Mouse (Mus musculus): Measurements from ENCODE around the gene Map2k5.

The Map2k5 gene

GRCm38 (mm10) chr9:63146126-63146855 is 231.4 kb downstream of the Map2k5 start:
- DNase-seq (ENCODE audit: low spot score in 2 of 2) = no peak

DNA sequence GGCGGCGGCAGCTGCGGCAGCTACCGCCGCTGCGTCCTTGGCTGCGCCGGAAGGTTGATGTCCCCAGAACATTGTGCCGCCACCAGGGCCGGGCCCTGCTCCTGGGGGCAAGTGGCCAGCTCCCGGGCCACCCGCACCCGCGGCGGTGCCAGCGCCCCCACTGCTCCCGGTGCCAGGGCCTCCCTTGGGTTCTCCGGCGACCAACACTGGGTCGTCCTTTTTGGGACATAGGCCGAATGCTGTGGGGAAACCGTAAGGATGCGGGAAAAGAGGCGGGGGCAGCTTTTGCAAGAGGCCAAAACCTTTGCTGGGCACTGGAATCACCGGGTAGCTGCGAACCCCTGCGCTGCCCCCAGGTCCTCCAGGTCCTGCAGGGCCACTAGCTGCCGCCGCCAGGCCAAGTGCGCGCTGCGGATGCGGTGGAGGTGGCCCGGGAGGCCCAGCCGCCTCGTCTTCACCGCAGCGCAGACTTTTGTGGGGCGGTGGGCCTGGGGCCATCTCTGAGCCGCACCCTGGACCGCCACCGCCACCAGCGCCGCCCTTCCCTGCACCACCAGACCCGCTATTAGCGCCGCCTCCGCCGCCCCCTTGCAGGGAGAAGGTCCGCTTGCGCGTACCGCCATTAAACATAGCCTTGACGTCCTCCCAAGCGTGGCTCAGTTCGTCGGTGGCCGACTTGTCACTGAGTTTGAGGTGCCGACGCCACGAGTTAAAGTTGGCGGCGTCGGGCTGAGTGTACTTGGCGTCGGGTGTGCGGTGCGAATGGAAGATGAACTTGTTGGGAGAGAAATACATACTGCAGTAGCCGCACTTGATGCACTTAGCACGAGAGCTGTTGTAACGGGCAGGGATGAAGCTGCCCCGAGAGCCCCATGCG is 232.2 kb downstream of the Map2k5 start:
- DNase-seq (ENCODE audit: low spot score in 2 of 2) = no peak

- DNase-seq (ENCODE audit: low spot score in 2 of 2) = no peak
Observed at GRCm38 (mm10) chr9:63144502-63145248, 233.0 kb downstream of the Map2k5 start.

DNA sequence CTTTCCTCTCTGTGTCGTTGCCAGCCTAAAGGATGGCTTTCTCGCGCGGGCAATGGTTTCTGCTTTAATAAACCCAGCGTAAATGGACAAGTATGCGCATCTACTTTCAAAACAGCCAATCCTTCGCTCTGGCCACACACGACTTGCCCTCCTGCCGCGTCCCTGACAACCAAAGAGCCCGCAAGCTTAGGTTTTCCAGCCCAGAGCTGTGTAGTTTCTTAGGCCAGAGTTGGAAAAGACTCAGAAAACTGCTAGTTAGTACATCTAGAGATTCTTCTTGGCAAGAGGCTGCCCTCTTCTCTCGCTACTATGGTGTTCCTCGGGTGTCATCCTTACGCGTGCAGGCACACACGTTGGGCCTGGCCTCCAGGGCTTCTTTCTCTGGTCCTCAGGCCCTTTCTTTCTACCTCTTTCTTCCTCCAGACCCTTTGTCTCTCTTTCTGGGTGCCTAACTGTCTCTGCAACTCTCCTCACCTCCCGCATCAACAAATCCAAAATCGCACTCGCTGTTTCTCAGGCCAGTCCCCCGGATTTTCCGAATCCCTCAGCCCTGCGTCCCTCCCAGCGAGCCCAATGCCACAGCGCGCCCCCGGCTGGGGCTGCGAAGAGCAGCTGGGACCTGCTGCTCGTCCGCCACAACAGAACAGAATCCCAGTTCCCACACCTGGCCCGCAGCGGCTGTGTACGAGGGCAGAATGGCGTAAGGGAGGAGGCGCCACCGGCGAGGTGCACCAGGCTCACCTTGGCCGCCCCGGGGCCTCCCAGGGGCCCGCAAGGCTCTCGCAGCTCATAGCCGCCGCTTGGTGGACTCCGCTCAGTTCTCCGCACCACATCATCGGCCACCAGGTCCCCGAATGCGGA is 233.8 kb downstream of the Map2k5 start:
- no peak for DNase-seq (ENCODE audit: low spot score in 2 of 2)

DNA sequence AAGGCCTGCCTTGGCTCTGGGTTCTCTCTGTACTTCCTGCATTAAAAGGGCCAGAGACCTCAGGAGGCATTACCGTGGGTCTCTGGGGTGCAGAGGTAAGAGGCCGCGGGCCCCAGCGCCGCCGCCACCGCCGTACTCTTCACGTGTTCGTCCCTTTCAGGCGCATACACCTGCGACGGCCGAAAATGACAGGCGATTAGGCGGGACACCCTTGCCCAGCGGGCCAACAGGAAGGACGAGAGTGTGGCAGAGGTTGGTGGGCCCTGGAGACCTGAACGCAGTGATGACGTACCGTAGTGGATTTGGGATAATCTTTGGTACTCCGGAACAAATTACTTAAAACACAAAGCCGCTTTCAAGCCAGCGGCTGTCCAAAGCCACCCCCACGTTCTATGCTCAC is 234.5 kb downstream of the Map2k5 start:
- no peak for DNase-seq (ENCODE audit: low spot score in 2 of 2)

- no peak for DNase-seq (ENCODE audit: low spot score in 2 of 2)
Observed at GRCm38 (mm10) chr9:63142335-63143036, 235.2 kb downstream of the Map2k5 start.

GRCm38 (mm10) chr9:63141641-63142334 is 235.9 kb downstream of the Map2k5 start:
- DNase-seq (ENCODE audit: low spot score in 2 of 2) = no peak

DNA sequence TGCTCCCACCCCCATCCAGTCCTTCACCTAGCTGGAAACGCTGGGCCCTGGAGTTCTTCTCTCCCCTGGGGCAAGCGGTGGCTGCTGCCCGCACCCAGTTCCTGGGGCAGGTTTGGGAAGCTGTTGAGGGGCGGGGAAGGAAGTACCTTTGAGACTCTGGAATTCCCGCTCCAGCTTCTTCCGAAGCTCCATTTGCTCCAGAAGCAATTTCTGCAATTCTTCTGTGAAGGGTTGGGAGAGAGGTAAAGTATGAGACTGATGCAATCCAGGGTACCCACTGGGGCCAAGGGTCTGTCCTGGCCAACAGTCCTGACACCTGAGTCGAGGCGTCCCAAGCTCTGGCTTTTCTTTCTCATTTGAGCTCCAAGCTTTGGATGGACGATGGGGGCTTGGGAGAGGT is 237.5 kb downstream of the Map2k5 start:
- DNase-seq (ENCODE audit: low spot score in 2 of 2) = no peak

- DNase-seq (ENCODE audit: low spot score in 2 of 2) = no peak
Observed at GRCm38 (mm10) chr9:63139661-63140060, 238.0 kb downstream of the Map2k5 start.

GRCm38 (mm10) chr9:63138481-63138967 is 239.2 kb downstream of the Map2k5 start:
- DNase-seq (ENCODE audit: low spot score in 2 of 2) = no peak

DNA sequence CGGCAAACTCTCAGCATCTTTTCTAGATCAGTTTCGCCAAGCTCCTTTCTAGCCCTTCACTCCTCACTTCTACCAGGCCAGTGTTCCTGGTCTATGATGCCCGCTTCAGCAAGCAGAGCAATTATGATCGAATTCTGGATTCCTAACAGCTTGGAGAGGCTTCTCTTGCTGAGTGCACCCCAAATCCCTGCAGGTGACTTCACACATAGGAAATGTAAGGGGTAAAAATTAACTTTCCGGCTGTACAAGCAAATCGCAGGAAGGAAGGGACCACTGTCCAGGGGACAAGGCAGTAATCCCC is 240.1 kb downstream of the Map2k5 start:
- no peak for DNase-seq (ENCODE audit: low spot score in 2 of 2)

- DNase-seq (ENCODE audit: low spot score in 2 of 2) = no peak
Observed at GRCm38 (mm10) chr9:63136756-63137614, 240.7 kb downstream of the Map2k5 start.

DNA sequence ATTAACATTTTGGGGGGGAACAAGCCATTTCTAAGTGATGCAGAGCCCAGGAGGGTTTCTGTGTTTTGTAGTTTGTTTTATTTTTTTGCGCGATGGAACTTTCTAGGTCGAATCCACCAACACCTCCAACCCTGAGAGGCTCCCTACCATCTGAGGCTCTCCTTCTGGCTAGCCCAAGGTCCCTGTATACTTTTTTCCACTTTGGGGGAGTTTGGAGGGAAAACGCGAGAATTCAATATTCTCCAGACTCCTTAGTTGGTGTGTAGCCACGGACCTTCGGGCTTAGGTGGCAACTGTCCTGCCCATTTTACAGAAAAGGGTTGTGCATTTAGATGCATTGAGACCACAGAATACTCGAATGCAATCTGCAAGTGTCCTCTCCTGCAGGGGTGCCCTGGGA is 241.5 kb downstream of the Map2k5 start:
- no peak for DNase-seq (ENCODE audit: low spot score in 2 of 2)

DNA sequence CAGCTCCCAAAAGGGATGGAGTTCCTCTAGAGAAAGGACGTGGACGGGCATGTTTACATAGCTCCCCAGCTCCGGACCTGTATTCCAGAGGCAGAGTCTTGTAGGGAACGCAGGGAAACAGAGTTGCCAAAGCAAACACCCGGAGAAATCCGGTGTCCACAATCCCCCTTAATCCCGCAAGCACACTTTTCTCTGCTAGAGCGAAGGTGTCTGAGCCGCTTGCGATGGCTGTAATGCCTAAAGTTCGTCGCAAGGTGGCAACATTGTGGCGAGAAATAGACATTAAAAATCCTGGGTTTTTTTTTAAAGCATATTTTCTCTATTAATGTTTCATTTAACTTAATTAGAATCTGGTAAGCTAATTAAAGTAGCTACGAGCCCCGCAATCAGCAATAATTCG is 241.9 kb downstream of the Map2k5 start:
- DNase-seq (ENCODE audit: low spot score in 2 of 2) = peak in 1 of 2 experiments; percentile 32

GRCm38 (mm10) chr9:63135356-63135755 is 242.3 kb downstream of the Map2k5 start:
- DNase-seq (ENCODE audit: low spot score in 2 of 2) = no peak

DNA sequence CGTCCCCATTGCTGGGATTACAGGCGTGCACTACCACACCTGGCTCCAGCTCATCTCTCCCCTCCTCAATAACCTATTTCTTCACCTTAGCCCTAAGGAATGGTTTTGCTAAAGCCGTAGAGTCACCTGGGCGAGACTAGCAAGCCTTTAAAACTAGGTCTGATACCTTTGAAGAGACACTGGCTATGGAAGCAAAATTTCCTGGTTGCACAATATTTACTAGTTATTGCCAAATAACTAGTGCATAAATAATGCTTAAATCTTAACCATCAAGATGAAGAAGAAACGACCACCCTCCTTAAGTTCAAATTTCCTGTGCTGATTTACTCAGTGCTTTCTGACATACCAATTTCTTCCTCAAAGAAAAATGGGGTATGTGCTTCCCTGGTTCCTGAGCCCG is 244.0 kb downstream of the Map2k5 start:
- DNase-seq (ENCODE audit: low spot score in 2 of 2) = no peak

- DNase-seq (ENCODE audit: low spot score in 2 of 2) = peak; percentile 76 to 82
Observed at GRCm38 (mm10) chr9:63132673-63133601, 244.8 kb downstream of the Map2k5 start.

Measured in spleen, postnatal 14 days (tissue).